In genomic region chr7:70176686-70177259, GRCm38 (mm10) we compare ENCODE assay signal across 24 mouse cellular contexts.
DNase-seq lines count a peak whose midpoint lies in the region; ATAC-seq and TF ChIP-seq lines count a peak whose summit lies in the region.
"Had no signal": no experiment of that assay in that cellular context is flagged by ENCODE, and none has a peak within 500 bp of the region (broad histone marks: within the 10 kb centered on the region; RNA-seq: fewer than 3 reads in every experiment).

No protein-coding gene starts in this region.

- ATAC-seq in forebrain, embryonic 12.5 days (ENCODE audit: low FRiP score) = peak; percentile 70
- no peak for ATAC-seq in forebrain, postnatal 0 days
- no peak for ATAC-seq in midbrain, postnatal 0 days (ENCODE audit: low FRiP score)
- ATAC-seq: forebrain, embryonic 15.5 days; intestine, postnatal 0 days; liver, postnatal 0 days; lung, postnatal 0 days had no signal

- H3K4me3 ChIP-seq in forebrain, embryonic 12.5 days (replicated peaks) = no peak overlapping the region
- no peak overlapping the region for H3K4me3 ChIP-seq in forebrain, postnatal 0 days (ENCODE audit: low read depth, low read length)
- H3K4me3 ChIP-seq in midbrain, embryonic 10.5 days = no peak overlapping the region
- no peak overlapping the region for H3K4me3 ChIP-seq in midbrain, postnatal 0 days (ENCODE audit: low read depth, low read length)
- H3K4me3 ChIP-seq: embryonic facial prominence, embryonic 15.5 days; forebrain, embryonic 15.5 days; heart, embryonic 12.5 days; limb, embryonic 12.5 days had no signal

- DNase-seq in forebrain, postnatal 0 days = no peak
- peak; percentile 8 for DNase-seq in kidney, adult 9 months
- DNase-seq in kidney, postnatal 14 days = no peak
- DNase-seq in midbrain, embryonic 10.5 days (ENCODE audit: low spot score) = no peak
- DNase-seq in midbrain, postnatal 0 days (ENCODE audit: low spot score) = no peak
- DNase-seq in brain, embryonic 14.5 days (ENCODE audit: low read depth) = peak; percentile 17
- no peak for DNase-seq in right cerebral cortex, postnatal 25 days
- DNase-seq: adrenal gland, postnatal 14 days; cerebellum, adult 8-10 months; cerebellum, postnatal 36 days; gastrocnemius, postnatal 10 days; heart, postnatal 10 days; liver, postnatal 0 days; retina, postnatal 1 day; thymus, postnatal 14 days had no signal

- no peaks in the 10 kb centered on the region for H3K36me3 ChIP-seq in forebrain, embryonic 12.5 days (replicated peaks)
- H3K36me3 ChIP-seq in forebrain, postnatal 0 days (ENCODE audit: insufficient read depth) = no peaks in the 10 kb centered on the region
- no peaks in the 10 kb centered on the region for H3K36me3 ChIP-seq in midbrain, embryonic 10.5 days
- no peaks in the 10 kb centered on the region for H3K36me3 ChIP-seq in midbrain, postnatal 0 days (ENCODE audit: insufficient read depth, low read length)
- H3K36me3 ChIP-seq: embryonic facial prominence, embryonic 15.5 days; forebrain, embryonic 15.5 days; heart, embryonic 12.5 days; limb, embryonic 12.5 days had no signal

- no peak for TF ChIP-seq POLR2A in brain, embryonic 14.5 days (IDR thresholded peaks at IDR 0.05; ENCODE audit: borderline replicate concordance, extremely low read depth, insufficient read depth, insufficient read length, poor library complexity, severe bottlenecking)

- H3K9ac ChIP-seq in forebrain, embryonic 12.5 days = no peak overlapping the region
- no peak overlapping the region for H3K9ac ChIP-seq in forebrain, postnatal 0 days
- H3K9ac ChIP-seq in midbrain, postnatal 0 days (replicated peaks; ENCODE audit: low read length, poor library complexity, severe bottlenecking) = no peak overlapping the region
- H3K9ac ChIP-seq: embryonic facial prominence, embryonic 15.5 days; forebrain, embryonic 15.5 days; heart, embryonic 12.5 days; limb, embryonic 12.5 days; liver, postnatal 0 days had no signal

- no peak for TF ChIP-seq CTCF in forebrain, postnatal 0 days (IDR thresholded peaks at IDR 0.05; ENCODE audit: low read depth)
- no peak for TF ChIP-seq CTCF in midbrain, postnatal 0 days (IDR thresholded peaks at IDR 0.05)
- TF ChIP-seq CTCF in brain, embryonic 14.5 days (IDR thresholded peaks at IDR 0.05; ENCODE audit: borderline replicate concordance, extremely low read depth, insufficient read depth, insufficient read length) = no peak

- 0 out of 2 replicates have a peak, but pooled peaks cover 3% of the 10 kb centered on the region for H3K4me1 ChIP-seq in forebrain, embryonic 12.5 days
- no peaks in the 10 kb centered on the region for H3K4me1 ChIP-seq in forebrain, postnatal 0 days (ENCODE audit: insufficient read depth)
- H3K4me1 ChIP-seq in midbrain, embryonic 10.5 days = 0 out of 2 replicates have a peak, but pooled peaks cover under 1% of the 10 kb centered on the region
- H3K4me1 ChIP-seq in midbrain, postnatal 0 days (ENCODE audit: insufficient read depth, low read length) = no peaks in the 10 kb centered on the region
- H3K4me1 ChIP-seq: embryonic facial prominence, embryonic 15.5 days; forebrain, embryonic 15.5 days; heart, embryonic 12.5 days; limb, embryonic 12.5 days had no signal

- H3K4me2 ChIP-seq in forebrain, embryonic 12.5 days = no peak overlapping the region
- H3K4me2 ChIP-seq in forebrain, postnatal 0 days (ENCODE audit: low read depth) = no peak overlapping the region
- no peak overlapping the region for H3K4me2 ChIP-seq in midbrain, postnatal 0 days (ENCODE audit: low read depth, low read length, poor library complexity, severe bottlenecking)
- H3K4me2 ChIP-seq: embryonic facial prominence, embryonic 15.5 days; forebrain, embryonic 15.5 days; heart, embryonic 12.5 days; limb, embryonic 12.5 days; liver, embryonic 11.5 days had no signal

- WGBS in forebrain, embryonic 12.5 days = 73% methylated on average over 16 of the region's 16 CpGs
- 78% methylated on average over 16 of the region's 16 CpGs for whole genome bisulfite sequencing in forebrain, postnatal 0 days
- WGBS in midbrain, embryonic 10.5 days = 78% methylated on average over 16 of the region's 16 CpGs
- 67% methylated on average over 16 of the region's 16 CpGs for WGBS in midbrain, postnatal 0 days

- H3K27me3 ChIP-seq in forebrain, embryonic 12.5 days = peaks cover 49% of the 10 kb centered on the region
- peaks cover 38% of the 10 kb centered on the region for H3K27me3 ChIP-seq in forebrain, postnatal 0 days (ENCODE audit: insufficient read depth, low read length)
- peaks cover 97% of the 10 kb centered on the region for H3K27me3 ChIP-seq in midbrain, embryonic 10.5 days (ENCODE audit: low read depth, poor library complexity, severe bottlenecking)
- H3K27me3 ChIP-seq in midbrain, postnatal 0 days (ENCODE audit: insufficient read depth, low read length) = peaks cover 49% of the 10 kb centered on the region
- H3K27me3 ChIP-seq: embryonic facial prominence, embryonic 15.5 days; heart, embryonic 12.5 days had no signal

- no peaks in the 10 kb centered on the region for H3K9me3 ChIP-seq in forebrain, embryonic 12.5 days
- H3K9me3 ChIP-seq in forebrain, postnatal 0 days (ENCODE audit: low read length) = no peaks in the 10 kb centered on the region
- no peaks in the 10 kb centered on the region for H3K9me3 ChIP-seq in midbrain, embryonic 10.5 days (replicated peaks)
- no peaks in the 10 kb centered on the region for H3K9me3 ChIP-seq in midbrain, postnatal 0 days (ENCODE audit: low read length)
- H3K9me3 ChIP-seq: embryonic facial prominence, embryonic 15.5 days; forebrain, embryonic 15.5 days; heart, embryonic 12.5 days; limb, embryonic 12.5 days had no signal

- H3K27ac ChIP-seq in forebrain, embryonic 12.5 days = peak overlapping the region; percentile 15; the same call in 1 of the 2 replicates
- H3K27ac ChIP-seq in forebrain, postnatal 0 days (ENCODE audit: low read depth, low read length) = no peak overlapping the region
- 0 out of 2 replicates have a peak overlapping the region, but pooled peaks have one; percentile 28 for H3K27ac ChIP-seq in midbrain, embryonic 10.5 days (replicated peaks)
- H3K27ac ChIP-seq in midbrain, postnatal 0 days (ENCODE audit: low read depth, low read length) = no peak overlapping the region
- H3K27ac ChIP-seq: embryonic facial prominence, embryonic 15.5 days; forebrain, embryonic 15.5 days; limb, embryonic 12.5 days; macrophage had no signal

Comparison
In these comparisons a context has a peak if more than half of its experiments do, and no peak if none do; other contexts are left out.
1. H3K27ac ChIP-seq: peak in forebrain, embryonic 12.5 days (single experiment) and midbrain, embryonic 10.5 days (single experiment); none in forebrain, postnatal 0 days (single experiment) and midbrain, postnatal 0 days (single experiment).
2. DNase-seq: peak in kidney, adult 9 months (single experiment) and brain, embryonic 14.5 days (single experiment); none in forebrain, postnatal 0 days (single experiment), kidney, postnatal 14 days (single experiment), midbrain, embryonic 10.5 days (single experiment), midbrain, postnatal 0 days (single experiment) and right cerebral cortex, postnatal 25 days (single experiment).